Mouse (Mus musculus): ENCODE data around the gene BC048679. TPM values are rescaled to one million over a fixed set of nuclear protein-coding genes. Genes with fewer than 3 reads are reported as not detected.

Gene BC048679
- polyA plus RNA-seq (2012; fragmentation: generic; extraction: Trizol): not detected
- long read RNA-seq, experiment 1: 0 reads
- long read RNA-seq, experiment 2: 0 reads

DNA sequence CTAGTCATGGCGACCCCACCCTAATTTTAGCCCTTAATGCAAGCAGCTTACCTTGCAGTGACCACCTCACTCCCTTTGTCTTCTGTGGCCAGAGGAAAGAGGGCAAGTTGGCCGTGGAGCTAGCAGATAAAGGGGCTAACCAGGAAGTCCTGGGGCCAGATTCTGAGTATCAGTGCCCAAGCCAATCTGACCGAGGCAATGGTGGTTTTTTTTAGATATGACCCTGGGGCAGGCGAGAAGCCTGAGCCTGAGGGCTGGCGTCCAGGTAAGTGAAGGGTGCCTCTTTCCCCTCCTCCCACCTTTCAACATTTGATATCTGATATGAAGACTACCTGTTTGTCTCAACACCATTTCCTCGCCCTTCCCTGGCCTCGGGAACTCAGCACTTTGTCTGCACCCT, at the start of gene BC048679:
BC048679 (minus strand) TSS at position 101 of the 400 bp plus-strand sequence.
- H3K4me3 ChIP-seq (ENCODE audit: insufficient read depth, poor library complexity, severe bottlenecking): no peak within 1 kb of the TSS
- no peak within 1 kb of the TSS for H3ac ChIP-seq (ENCODE audit: control insufficient read depth, insufficient read length, low read depth)
- TF ChIP-seq MYOG (IDR thresholded peaks at IDR 0.05; ENCODE audit: control insufficient read depth, extremely low read depth, insufficient read length) (no peak), MYOD1 (IDR thresholded peaks at IDR 0.05; ENCODE audit: control insufficient read depth, insufficient read length, low read depth) (no peak), CEBPB (IDR thresholded peaks at IDR 0.05; ENCODE audit: low read depth) (no peak), USF1 (IDR thresholded peaks at IDR 0.05; ENCODE audit: low read depth) (no peak), FOSL1 (IDR thresholded peaks at IDR 0.05; ENCODE audit: insufficient read depth, low read length, poor library complexity, severe bottlenecking) (no peak), MAX (IDR thresholded peaks at IDR 0.05) (no peak), CTCF (IDR thresholded peaks at IDR 0.05; ENCODE audit: control insufficient read depth, insufficient read depth, insufficient read length) (no peak)
- peaks cover 48% of the 10 kb centered on the region for H3K27me3 ChIP-seq (ENCODE audit: control insufficient read depth, insufficient read depth, insufficient read length)
- H3K79me3 ChIP-seq (ENCODE audit: low read depth): no peaks in the 10 kb centered on the region
- H3K79me2 ChIP-seq (ENCODE audit: control insufficient read depth, insufficient read depth): no peaks in the 10 kb centered on the region
- no peaks in the 10 kb centered on the region for H3K36me3 ChIP-seq (ENCODE audit: control insufficient read depth, insufficient read depth)

DNA sequence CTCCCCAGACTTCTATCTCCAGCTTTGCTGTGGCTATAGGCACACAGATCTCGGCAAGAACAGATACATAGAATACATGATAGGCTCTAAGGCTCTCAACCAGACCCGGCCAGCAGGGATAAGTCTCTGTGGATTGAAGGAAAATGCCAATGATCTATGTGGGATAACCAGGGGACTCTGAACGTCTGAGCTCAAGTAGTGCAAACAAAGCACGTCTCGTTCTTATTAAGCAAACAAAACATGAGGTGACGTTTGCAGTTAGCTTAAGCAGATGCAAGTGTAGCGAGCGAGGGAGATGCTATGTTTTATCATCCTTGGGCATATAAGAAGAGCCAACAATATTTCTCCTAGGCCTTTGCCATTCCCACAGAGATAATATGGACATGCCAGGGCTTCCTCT, 44.9 kb upstream of the BC048679 start:
- Histone ChIP-seq H3K36me3 (ENCODE audit: control insufficient read depth, insufficient read depth) (no peaks in the 10 kb centered on the region), H3K79me2 (ENCODE audit: control insufficient read depth, insufficient read depth) (no peaks in the 10 kb centered on the region), H3ac (ENCODE audit: control insufficient read depth, insufficient read length, low read depth) (no peak overlapping the region), H3K27me3 (ENCODE audit: control insufficient read depth, insufficient read depth, insufficient read length) (peaks cover 26% of the 10 kb centered on the region), H3K79me3 (ENCODE audit: low read depth) (no peaks in the 10 kb centered on the region), H3K4me3 (ENCODE audit: insufficient read depth, poor library complexity, severe bottlenecking) (no peak overlapping the region)
- TF ChIP-seq CTCF (IDR thresholded peaks at IDR 0.05; ENCODE audit: control insufficient read depth, insufficient read depth, insufficient read length) (no peak), MYOG (IDR thresholded peaks at IDR 0.05; ENCODE audit: control insufficient read depth, extremely low read depth, insufficient read length) (no peak), MYOD1 (IDR thresholded peaks at IDR 0.05; ENCODE audit: control insufficient read depth, insufficient read length, low read depth) (no peak), CEBPB (IDR thresholded peaks at IDR 0.05; ENCODE audit: low read depth) (no peak), USF1 (IDR thresholded peaks at IDR 0.05; ENCODE audit: low read depth) (no peak), FOSL1 (IDR thresholded peaks at IDR 0.05; ENCODE audit: insufficient read depth, low read length, poor library complexity, severe bottlenecking) (no peak), MAX (IDR thresholded peaks at IDR 0.05) (no peak)

DNA sequence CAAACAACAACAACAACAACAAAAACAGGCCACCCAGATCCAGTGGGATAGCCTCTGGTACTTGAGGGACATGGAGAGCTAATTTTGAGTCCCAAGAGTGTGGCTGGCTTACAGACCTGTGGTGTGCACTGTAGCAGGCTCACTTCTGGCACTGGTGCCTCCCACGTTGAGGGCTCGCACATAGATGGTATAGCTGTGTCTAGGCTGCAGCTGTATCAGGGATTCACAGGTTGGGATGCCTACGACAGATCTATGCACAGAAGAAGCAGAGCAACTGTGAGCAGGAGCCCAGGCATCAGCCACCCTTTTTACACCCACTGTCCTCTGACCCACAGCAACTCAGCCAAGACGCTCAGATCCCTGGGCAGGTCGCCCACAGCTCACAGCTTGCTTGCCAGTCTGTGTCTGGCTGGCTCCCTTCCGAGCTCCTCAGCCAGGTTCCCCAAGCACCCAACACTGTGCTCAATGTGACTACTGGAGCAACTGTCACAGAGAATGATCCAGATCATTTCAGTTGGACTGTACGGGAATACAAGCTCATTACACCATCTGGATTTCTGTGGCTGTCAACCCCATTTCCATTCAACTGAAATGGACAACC, 43.9 kb upstream of the BC048679 start:
- Histone ChIP-seq H3K27me3 (ENCODE audit: control insufficient read depth, insufficient read depth, insufficient read length) (peaks cover 26% of the 10 kb centered on the region), H3K79me2 (ENCODE audit: control insufficient read depth, insufficient read depth) (no peaks in the 10 kb centered on the region), H3ac (ENCODE audit: control insufficient read depth, insufficient read length, low read depth) (no peak overlapping the region), H3K4me3 (ENCODE audit: insufficient read depth, poor library complexity, severe bottlenecking) (no peak overlapping the region), H3K79me3 (ENCODE audit: low read depth) (no peaks in the 10 kb centered on the region), H3K36me3 (ENCODE audit: control insufficient read depth, insufficient read depth) (no peaks in the 10 kb centered on the region)
- TF ChIP-seq USF1 (IDR thresholded peaks at IDR 0.05; ENCODE audit: low read depth) (no peak), MYOG (IDR thresholded peaks at IDR 0.05; ENCODE audit: control insufficient read depth, extremely low read depth, insufficient read length) (no peak), CTCF (IDR thresholded peaks at IDR 0.05; ENCODE audit: control insufficient read depth, insufficient read depth, insufficient read length) (no peak), MAX (IDR thresholded peaks at IDR 0.05) (no peak), CEBPB (IDR thresholded peaks at IDR 0.05; ENCODE audit: low read depth) (no peak), FOSL1 (IDR thresholded peaks at IDR 0.05; ENCODE audit: insufficient read depth, low read length, poor library complexity, severe bottlenecking) (no peak), MYOD1 (IDR thresholded peaks at IDR 0.05; ENCODE audit: control insufficient read depth, insufficient read length, low read depth) (no peak)

DNA sequence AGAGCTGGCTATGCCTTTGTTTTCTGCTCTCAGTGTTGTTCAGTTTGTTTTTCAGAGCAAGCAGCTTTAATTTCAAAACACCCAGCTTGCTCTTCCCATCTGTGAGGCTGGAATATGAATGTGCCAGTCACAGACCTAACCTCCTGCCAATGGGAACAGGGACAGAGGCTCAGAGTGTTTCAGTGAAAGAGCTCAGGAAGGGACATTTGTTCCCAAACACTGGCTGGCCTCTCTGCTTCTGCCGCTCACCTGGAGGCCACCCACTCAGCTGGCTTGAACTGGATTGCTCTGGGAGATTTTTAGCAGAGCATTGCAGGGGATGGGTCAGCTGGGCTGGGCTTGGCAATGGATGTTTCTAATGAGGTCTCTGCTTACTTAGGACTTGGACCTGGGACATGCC, 42.9 kb upstream of the BC048679 start:
- Histone ChIP-seq H3ac (ENCODE audit: control insufficient read depth, insufficient read length, low read depth) (no peak overlapping the region), H3K36me3 (ENCODE audit: control insufficient read depth, insufficient read depth) (no peaks in the 10 kb centered on the region), H3K79me2 (ENCODE audit: control insufficient read depth, insufficient read depth) (no peaks in the 10 kb centered on the region), H3K79me3 (ENCODE audit: low read depth) (no peaks in the 10 kb centered on the region), H3K27me3 (ENCODE audit: control insufficient read depth, insufficient read depth, insufficient read length) (peaks cover 26% of the 10 kb centered on the region), H3K4me3 (ENCODE audit: insufficient read depth, poor library complexity, severe bottlenecking) (no peak overlapping the region)
- no peak for TF ChIP-seq FOSL1 (IDR thresholded peaks at IDR 0.05; ENCODE audit: insufficient read depth, low read length, poor library complexity, severe bottlenecking)
- TF ChIP-seq CEBPB (IDR thresholded peaks at IDR 0.05; ENCODE audit: low read depth): no peak
- TF ChIP-seq MAX (IDR thresholded peaks at IDR 0.05): no peak
- no peak for TF ChIP-seq MYOG (IDR thresholded peaks at IDR 0.05; ENCODE audit: control insufficient read depth, extremely low read depth, insufficient read length)
- no peak for TF ChIP-seq USF1 (IDR thresholded peaks at IDR 0.05; ENCODE audit: low read depth)
- no peak for TF ChIP-seq MYOD1 (IDR thresholded peaks at IDR 0.05; ENCODE audit: control insufficient read depth, insufficient read length, low read depth)
- TF ChIP-seq CTCF (IDR thresholded peaks at IDR 0.05; ENCODE audit: control insufficient read depth, insufficient read depth, insufficient read length): no peak

DNA sequence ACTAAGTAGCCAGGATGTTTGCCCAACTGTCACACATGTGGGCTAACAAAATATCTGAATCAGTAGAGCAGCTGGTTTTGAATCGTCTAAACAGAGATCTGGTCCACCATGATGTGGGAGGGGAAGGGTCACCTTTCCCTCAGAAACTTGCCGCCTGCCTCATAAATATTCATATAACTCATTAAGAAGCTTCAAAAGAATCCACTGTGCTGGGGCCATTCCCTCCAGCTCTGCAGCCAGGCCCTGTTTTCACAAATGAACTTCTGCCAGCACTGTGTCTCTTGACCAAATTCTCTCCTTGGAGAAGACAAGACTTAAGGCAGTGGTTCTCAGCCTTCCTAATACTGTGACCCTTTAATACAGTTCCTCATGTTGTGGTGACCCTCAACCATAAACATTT, 41.5 kb upstream of the BC048679 start:
- Histone ChIP-seq H3K36me3 (ENCODE audit: control insufficient read depth, insufficient read depth) (peaks cover 2% of the 10 kb centered on the region), H3K79me3 (ENCODE audit: low read depth) (no peaks in the 10 kb centered on the region), H3ac (ENCODE audit: control insufficient read depth, insufficient read length, low read depth) (no peak overlapping the region), H3K27me3 (ENCODE audit: control insufficient read depth, insufficient read depth, insufficient read length) (peaks cover 26% of the 10 kb centered on the region), H3K79me2 (ENCODE audit: control insufficient read depth, insufficient read depth) (no peaks in the 10 kb centered on the region), H3K4me3 (ENCODE audit: insufficient read depth, poor library complexity, severe bottlenecking) (no peak overlapping the region)
- TF ChIP-seq FOSL1 (IDR thresholded peaks at IDR 0.05; ENCODE audit: insufficient read depth, low read length, poor library complexity, severe bottlenecking) (no peak), MYOD1 (IDR thresholded peaks at IDR 0.05; ENCODE audit: control insufficient read depth, insufficient read length, low read depth) (no peak), CTCF (IDR thresholded peaks at IDR 0.05; ENCODE audit: control insufficient read depth, insufficient read depth, insufficient read length) (no peak), USF1 (IDR thresholded peaks at IDR 0.05; ENCODE audit: low read depth) (no peak), CEBPB (IDR thresholded peaks at IDR 0.05; ENCODE audit: low read depth) (no peak), MYOG (IDR thresholded peaks at IDR 0.05; ENCODE audit: control insufficient read depth, extremely low read depth, insufficient read length) (no peak), MAX (IDR thresholded peaks at IDR 0.05) (no peak)
